Mouse (Mus musculus) Muller cell, postnatal 12 days (primary cell): ENCODE measurements around the gene Rock2.

Source experiments
- DNase-seq: peaks from one replicate; pipeline ENCODE4 v3.0.0-alpha.2; 2015; ENCODE audit errors: inconsistent ontology term

Rock2 gene

GRCm38 (mm10) chr12:16898790-16899189, 4.1 kb downstream of the Rock2 start:
- DNase-seq: no peak

GRCm38 (mm10) chr12:16900625-16901222, 6.0 kb downstream of the Rock2 start:
- peak; percentile 47 for DNase-seq

GRCm38 (mm10) chr12:16903949-16904635, 9.4 kb downstream of the Rock2 start:
- DNase-seq: no peak

DNA sequence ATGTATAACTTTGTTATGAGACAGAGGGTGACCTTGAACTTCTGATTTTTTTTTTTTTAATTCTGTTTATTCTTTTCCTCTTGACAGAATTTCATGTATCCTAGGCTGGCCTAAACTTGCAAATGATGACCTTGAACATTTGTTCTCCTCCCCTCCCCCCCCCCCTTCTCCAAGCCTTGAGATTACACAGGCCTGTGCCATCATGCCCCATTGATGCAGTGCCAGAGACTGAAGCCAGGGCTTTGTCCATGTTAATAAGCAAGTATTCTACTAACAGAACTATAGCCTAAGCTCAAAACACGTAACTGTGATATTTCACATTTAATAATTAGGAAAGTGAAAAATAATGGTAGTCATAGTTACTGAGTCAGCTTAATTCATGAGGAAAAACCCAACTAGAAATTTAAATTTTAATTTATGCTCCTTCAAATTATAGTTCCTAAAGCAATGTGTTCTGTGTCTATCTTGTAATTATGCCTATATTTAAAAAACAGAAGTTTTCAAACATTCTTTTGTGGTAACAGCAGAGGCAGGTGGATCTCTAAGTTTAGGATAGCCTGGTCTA, 12.7 kb downstream of the Rock2 start:
- DNase-seq: no peak

DNA sequence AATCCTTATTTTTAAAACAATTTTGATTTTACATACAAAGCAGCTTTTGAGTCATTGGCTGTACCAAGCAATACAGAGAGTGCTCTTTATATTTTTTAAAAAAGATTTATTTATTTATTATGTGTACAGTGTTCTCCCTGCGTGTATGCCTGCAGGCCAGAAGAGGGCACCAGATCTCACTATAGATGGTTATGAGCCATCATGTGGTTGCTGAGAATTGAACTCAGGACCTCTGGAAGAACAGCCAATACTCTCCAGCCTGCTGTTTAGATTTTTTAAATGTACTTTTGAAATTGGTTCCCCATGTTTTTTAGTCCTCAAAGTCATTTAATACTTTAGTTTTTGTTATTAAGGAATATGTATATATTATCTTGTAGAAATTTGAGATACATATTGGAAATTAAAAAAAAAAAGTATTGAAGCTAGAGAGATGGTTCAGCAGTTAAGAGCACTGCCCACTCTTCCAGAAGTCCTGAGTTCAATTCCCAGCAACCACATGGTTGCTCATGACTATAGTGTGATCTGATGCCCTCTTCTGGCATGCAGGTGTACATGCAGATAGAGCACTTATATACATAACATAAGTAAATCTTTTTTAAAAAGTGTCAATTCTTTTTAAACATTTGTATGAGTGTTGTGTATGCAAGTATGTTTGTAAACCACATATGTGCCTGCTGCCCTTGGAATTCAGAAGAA, 13.4 kb downstream of the Rock2 start:
- DNase-seq: no peak

- no peak for DNase-seq
Observed at GRCm38 (mm10) chr12:16911524-16911923, 16.8 kb downstream of the Rock2 start.

- DNase-seq: no peak
Observed at GRCm38 (mm10) chr12:16912600-16912999, 17.9 kb downstream of the Rock2 start.

DNA sequence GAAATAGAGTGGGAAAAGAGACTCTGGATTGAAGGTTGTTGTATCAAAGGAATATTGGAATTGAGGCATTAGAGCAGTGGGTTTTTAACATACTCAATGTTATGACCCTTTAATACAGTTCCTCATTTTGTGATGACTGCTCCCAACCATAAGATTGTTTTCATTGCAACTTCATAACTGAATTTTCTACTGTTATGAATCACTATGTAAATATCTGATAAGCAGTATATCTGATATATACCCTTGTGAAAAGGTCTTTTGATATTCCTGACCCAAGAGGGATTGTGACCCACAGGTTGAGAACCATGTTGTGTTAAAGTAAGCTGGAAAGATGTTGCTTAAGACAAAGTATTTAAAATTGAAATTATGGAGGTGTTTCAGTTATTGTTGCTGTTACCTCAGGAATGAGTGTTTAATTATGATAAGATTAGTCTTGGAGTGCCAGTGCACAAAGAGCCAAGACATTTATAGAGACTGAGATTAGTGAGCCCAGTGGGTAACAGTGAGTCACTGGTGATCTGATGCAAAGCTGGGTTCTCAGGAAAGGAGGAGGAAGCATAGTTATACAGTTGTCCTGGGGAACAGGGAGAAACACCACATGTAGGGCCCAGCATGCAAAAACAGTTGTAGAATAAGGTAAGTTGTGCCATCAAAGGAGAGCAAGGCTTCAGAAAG, 25.6 kb downstream of the Rock2 start:
- DNase-seq: no peak

DNA sequence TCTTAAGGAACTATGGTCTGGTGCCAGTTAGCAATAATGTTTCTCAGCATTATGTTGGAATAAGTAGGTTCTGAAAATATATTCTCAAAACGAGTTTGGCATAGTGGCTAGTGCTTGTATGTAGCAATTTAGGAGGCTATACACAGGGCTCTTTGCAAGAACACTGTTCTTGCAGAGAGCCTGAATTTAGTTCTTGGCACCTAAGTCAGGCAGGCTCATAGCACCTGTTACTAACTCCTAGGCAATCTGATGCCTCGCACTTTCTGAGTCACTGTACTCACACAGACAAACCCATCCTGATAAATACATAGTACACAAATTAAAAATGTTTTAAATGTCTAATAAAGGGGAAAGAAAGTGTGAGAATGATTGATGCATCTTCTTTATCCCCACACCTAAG, 33.2 kb downstream of the Rock2 start:
- DNase-seq: no peak

DNA sequence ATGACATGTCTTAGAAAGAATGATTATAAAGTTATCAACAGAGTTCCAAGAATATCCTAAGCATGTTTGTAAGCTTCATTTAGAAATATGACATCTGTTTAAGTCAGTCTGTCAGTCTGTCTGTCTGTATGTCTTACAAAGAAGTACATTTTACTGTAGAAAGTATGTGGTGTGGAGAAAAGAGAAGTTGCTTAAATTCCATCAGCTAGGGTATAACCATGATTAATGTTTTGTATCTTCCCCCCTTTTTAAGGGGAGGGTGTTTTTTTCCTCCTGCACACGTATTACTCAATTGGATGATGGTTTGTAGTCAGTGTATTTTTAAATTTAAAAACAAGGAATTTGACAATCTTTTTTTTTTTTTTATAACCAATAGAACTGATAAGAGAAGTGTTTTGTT, 39.7 kb downstream of the Rock2 start:
- DNase-seq: no peak

- DNase-seq: no peak
Observed at GRCm38 (mm10) chr12:16941976-16942375, 47.3 kb downstream of the Rock2 start.

GRCm38 (mm10) chr12:16948239-16948638, 53.5 kb downstream of the Rock2 start:
- no peak for DNase-seq

GRCm38 (mm10) chr12:16958851-16959250, 64.2 kb downstream of the Rock2 start:
- DNase-seq: no peak

GRCm38 (mm10) chr12:16963354-16963753, 68.7 kb downstream of the Rock2 start:
- DNase-seq: no peak

DNA sequence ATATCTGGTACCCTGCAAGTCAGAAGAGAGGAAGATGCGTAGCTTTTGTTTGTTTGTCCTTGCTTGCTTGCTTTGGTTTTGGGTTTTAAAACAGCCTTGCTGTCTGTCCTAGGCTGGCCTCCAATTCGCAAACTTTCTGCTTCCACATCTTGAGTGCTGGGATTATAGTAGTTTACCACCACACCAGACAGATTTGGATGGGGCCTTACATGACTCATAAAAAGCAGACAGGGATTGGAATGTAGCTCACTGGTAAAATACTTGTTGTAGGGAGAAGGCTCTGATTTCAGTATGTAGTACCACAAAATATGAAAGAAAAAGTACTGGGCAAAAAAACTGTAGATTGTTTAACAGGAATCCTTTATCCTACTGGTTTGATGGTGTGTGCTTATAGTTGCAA, 72.1 kb downstream of the Rock2 start:
- DNase-seq: peak; percentile 37

GRCm38 (mm10) chr12:16977120-16977519, 82.4 kb downstream of the Rock2 start:
- DNase-seq: no peak

DNA sequence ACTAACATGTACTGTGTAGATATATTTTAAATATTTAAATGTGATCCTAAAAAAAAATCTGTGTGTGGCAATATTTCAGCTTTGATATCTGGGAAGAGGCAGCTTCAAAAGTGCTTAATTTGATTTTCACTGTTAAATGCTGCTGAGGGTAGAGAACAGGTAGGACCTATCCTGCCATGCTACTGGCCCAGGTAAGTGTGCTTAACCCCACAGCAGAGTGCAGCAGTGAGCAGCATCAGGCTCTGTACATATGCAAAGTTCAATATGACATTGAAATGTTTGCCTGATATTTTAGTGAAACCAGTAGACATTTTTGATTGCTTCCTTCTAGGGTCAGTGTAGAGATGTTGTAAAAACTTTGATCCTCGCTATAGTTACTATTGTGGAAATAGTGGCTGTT, 91.1 kb downstream of the Rock2 start:
- DNase-seq: no peak

DNA sequence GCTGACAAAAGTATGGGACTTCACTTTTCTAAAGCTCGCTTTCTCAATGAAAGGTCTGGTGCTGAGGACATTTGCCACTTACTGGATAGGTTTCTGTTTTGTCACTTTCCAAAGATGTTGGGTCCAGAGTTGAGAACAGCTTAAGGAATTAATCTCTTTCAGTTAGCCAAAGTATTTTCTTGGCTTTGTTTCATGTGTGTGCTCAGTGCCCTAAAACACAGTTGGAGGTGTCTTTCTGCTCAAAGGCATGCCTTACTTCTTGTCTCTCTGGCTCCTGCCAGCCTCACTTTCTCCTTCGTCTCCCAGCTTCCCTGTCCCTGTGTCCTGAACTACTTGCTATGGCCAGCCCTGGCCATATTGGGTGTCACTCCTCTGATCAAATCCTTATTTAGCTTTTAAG, 96.7 kb downstream of the Rock2 start:
- DNase-seq: no peak

GRCm38 (mm10) chr12:16992355-16992754, 97.7 kb downstream of the Rock2 start:
- DNase-seq: no peak

DNA sequence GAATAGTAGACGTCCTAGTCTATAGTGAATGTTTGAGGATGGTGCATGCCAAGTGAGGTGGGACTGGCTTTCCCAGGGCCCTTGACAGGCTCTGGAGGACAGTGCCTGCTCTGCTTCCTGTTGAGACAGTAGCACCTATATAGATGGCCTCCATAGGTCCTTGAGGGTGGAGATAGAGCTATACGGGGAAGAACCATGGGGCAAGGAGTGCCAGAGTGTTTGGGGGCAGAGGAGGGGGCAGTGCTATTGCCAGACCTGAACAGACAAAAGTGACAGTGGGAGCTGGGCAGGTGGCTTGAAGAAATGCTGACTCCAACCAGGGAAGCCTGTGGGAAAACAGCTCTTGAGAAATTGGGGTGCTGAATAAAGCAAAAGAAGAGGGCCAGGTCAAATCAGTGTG, 99.6 kb downstream of the Rock2 start:
- DNase-seq: no peak

DNA sequence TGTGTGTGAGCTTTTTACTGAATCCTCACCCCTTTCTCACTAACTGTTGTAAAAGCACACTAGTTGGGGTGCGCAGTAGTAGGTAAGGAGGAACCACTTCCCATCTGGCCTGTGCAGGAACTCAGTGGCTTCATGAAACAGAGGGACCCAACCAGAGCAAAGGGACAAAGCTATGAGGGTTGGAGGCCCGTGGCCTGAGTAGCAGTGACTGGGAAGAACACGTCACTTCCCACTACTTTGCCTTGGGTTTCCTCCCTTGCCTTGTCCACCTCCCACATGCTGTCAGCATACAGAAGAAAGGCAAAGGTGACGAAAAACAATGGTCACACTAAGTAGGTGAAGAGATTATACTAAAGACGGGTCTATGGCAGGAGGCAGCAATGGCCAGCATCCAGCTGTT, 101.6 kb downstream of the Rock2 start:
- no peak for DNase-seq

DNA sequence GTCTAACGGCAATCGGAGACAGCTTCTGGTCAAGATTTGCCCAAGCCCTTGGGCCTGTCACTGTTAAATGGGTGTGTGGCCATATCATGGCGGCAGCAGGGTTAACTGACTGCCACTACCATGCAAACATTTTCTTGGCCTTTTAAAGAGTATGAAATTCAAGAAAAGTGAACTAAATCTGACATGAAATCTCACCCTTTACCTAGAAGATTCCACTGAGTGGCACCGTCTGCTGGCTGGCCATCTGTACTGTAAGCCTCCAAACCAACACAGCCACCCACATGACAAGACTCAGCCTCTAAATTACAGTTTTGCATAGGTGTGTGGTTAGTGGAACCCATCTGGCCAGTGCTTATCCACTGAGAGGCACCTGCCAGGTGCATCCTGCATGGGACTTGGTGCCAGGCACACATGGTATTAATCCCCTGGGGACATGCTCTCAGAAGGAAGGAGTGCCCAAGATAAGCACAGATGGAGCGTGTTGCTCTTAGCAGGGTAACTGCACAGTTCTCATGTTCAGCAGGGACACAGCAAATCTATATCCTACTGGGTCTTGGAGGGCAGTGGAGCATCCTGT, 102.3 kb downstream of the Rock2 start:
- no peak for DNase-seq
